Mouse (Mus musculus): ENCODE measurements around the gene Ddx31. TPM values are rescaled to one million over a fixed set of nuclear protein-coding genes. Genes with fewer than 3 reads are reported as not detected.

The Ddx31 gene
- polyA plus RNA-seq, 1 experiment from 2014 or later = 7.6 TPM

DNA sequence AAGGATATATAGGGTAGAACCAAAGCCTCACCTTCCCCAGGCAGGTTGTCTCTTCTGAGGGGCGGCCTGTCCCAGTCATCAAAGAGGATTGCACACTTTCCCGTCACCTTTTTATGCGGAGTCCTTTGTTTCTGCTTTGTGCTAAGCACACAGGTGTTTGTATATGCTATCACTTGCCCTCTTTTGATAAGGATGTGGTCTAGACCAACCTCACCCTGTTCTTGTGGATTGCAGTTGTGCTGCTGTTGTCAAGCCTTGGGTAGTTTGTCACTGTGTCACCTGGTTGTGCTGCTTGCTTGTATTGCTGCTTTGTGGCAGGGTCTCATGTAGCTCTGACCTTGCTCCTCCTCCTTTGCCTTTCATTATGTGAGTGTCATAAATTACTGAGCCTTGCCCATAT is 12.4 kb downstream of the Ddx31 start:
- Histone ChIP-seq H3K4me3 (ENCODE audit: low read length) (no peak overlapping the region), H3K27ac (ENCODE audit: low read length) (no peak overlapping the region), H3K36me3 (ENCODE audit: control insufficient read depth, insufficient read depth) (peaks cover 23% of the 10 kb centered on the region), H3K27me3 (ENCODE audit: control insufficient read depth, insufficient read depth, low read length) (no peaks in the 10 kb centered on the region), H3K9me3 (replicated peaks; ENCODE audit: control insufficient read depth, low read length) (no peaks in the 10 kb centered on the region), H3K9ac (ENCODE audit: low read length) (no peak overlapping the region), H3K4me2 (ENCODE audit: low read depth, low read length) (no peak overlapping the region), H3K4me1 (ENCODE audit: control insufficient read depth, insufficient read depth, low read length) (no peaks in the 10 kb centered on the region)
- ATAC-seq (replicated peaks; ENCODE audit: extremely low read depth, insufficient read depth, low FRiP score) = no peak
- 87% methylated on average over 3 of the region's 3 CpGs for WGBS

DNA sequence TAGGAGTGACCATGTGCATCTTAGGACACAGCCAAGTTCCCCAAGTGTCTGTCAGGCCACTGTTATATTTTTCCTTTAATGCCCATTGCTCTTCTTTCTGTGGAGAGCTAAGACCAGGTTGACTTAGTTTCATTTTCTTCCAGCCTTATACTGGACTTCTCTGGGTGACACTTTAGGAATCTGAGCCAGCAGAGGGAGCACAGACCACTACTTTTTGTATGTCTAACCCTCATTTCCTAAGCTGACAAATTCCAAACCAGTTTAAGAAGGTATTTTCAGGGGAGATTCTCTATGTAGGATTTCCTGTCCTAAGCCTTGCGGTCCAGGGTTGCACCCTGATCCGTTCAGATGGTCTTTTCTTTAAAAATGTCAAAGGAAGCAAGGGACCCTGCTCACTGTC is 15.6 kb downstream of the Ddx31 start:
- WGBS = 90% methylated on average over 2 of the region's 2 CpGs
- H3K36me3 ChIP-seq (ENCODE audit: control insufficient read depth, insufficient read depth) = peaks cover 7% of the 10 kb centered on the region; the same call in 1 of the 2 replicates
- H3K4me1 ChIP-seq (ENCODE audit: control insufficient read depth, insufficient read depth, low read length) = no peaks in the 10 kb centered on the region
- H3K27me3 ChIP-seq (ENCODE audit: control insufficient read depth, insufficient read depth, low read length) = no peaks in the 10 kb centered on the region
- no peak overlapping the region for H3K9ac ChIP-seq (ENCODE audit: low read length)
- H3K9me3 ChIP-seq (replicated peaks; ENCODE audit: control insufficient read depth, low read length) = no peaks in the 10 kb centered on the region
- no peak overlapping the region for H3K4me3 ChIP-seq (ENCODE audit: low read length)
- no peak overlapping the region for H3K4me2 ChIP-seq (ENCODE audit: low read depth, low read length)
- ATAC-seq (replicated peaks; ENCODE audit: extremely low read depth, insufficient read depth, low FRiP score) = no peak
- no peak overlapping the region for H3K27ac ChIP-seq (ENCODE audit: low read length)

DNA sequence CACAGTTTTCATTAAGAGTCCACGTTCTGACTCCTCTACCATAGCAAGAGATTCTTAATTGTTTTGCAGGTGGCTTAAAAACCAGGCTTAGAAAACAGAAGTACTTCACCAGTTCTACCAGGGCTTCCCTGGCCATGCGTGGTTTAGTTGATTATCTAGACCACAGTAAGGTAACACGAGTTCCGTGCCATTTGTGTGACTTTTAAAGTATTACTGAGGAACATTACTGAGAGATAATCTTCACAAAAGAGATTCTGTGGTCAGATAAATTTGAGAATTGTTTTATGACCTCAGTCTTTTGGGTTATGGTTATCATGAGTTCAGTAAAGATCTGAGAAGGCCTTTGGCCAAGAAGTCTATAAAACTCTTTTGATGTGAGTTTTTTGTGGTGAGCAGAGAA is 19.1 kb downstream of the Ddx31 start:
- Histone ChIP-seq H3K9me3 (replicated peaks; ENCODE audit: control insufficient read depth, low read length) (no peaks in the 10 kb centered on the region), H3K4me2 (ENCODE audit: low read depth, low read length) (no peak overlapping the region), H3K27ac (ENCODE audit: low read length) (no peak overlapping the region), H3K27me3 (ENCODE audit: control insufficient read depth, insufficient read depth, low read length) (no peaks in the 10 kb centered on the region), H3K36me3 (ENCODE audit: control insufficient read depth, insufficient read depth) (peaks cover 17% of the 10 kb centered on the region), H3K4me1 (ENCODE audit: control insufficient read depth, insufficient read depth, low read length) (no peaks in the 10 kb centered on the region), H3K9ac (ENCODE audit: low read length) (no peak overlapping the region), H3K4me3 (ENCODE audit: low read length) (no peak overlapping the region)
- WGBS = 87% methylated on average over 4 of the region's 4 CpGs
- ATAC-seq (replicated peaks; ENCODE audit: extremely low read depth, insufficient read depth, low FRiP score) = no peak

DNA sequence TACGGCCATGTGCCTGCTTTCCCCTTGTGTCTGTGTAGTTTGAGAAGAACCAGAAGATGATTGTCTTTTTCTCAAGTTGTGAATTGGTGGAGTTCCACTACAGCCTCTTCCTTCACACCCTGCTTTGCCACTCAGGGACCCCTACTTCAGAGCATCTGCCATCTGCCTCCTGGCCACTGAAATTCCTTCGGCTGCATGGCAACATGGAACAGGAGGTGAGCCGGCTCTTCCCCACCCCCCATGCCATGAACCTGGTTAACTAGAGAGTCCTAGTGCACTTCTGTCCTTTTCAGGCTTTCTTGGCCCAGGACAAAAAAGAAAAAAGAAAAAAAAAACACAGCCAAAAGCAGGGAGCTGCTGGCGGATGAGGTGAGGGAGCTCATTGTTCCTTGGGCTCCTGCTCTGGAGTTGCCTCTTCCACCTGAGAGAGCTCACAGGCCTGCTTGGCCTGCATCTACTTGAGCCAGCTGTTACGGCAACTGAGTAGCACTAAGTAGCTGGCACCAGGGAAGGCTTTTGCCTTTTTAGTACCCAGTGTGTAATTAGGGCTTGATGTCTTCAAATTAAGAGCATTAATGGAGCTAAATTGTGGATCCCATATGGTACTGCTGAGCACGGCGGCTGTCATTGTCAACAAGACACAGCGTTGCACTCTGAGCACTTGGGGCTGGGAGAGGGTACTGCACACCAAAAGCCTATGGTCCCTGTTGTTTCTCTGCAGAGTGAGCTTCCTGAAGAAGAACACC is 20.6 kb downstream of the Ddx31 start:
- ATAC-seq (replicated peaks; ENCODE audit: extremely low read depth, insufficient read depth, low FRiP score) = no peak
- no peak overlapping the region for H3K4me3 ChIP-seq (ENCODE audit: low read length)
- peaks cover 16% of the 10 kb centered on the region for H3K36me3 ChIP-seq (ENCODE audit: control insufficient read depth, insufficient read depth)
- no peaks in the 10 kb centered on the region for H3K4me1 ChIP-seq (ENCODE audit: control insufficient read depth, insufficient read depth, low read length)
- WGBS = 94% methylated on average over 8 of the region's 8 CpGs
- H3K27me3 ChIP-seq (ENCODE audit: control insufficient read depth, insufficient read depth, low read length) = no peaks in the 10 kb centered on the region
- H3K9me3 ChIP-seq (replicated peaks; ENCODE audit: control insufficient read depth, low read length) = no peaks in the 10 kb centered on the region
- no peak overlapping the region for H3K4me2 ChIP-seq (ENCODE audit: low read depth, low read length)
- H3K27ac ChIP-seq (ENCODE audit: low read length) = no peak overlapping the region
- H3K9ac ChIP-seq (ENCODE audit: low read length) = no peak overlapping the region

DNA sequence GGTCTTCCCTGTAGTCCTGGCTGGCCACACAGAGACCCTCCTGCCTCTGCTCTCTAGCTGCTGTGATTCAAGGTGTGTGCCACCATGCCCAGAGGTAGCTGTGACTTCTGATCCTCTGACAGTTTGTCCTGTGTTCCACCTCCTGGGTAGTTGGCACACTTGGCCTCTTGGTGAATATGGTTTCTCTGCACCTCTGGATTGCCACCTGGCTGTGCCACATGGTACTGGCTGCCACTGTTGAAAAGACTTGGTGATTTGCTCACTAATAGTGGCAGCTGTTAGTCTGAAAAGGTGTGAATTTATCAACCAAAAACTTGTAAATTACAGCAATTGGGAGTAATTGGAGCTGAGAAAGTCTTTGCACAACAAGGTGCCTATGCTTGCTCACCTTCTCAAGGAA is 23.7 kb downstream of the Ddx31 start:
- Histone ChIP-seq H3K4me3 (ENCODE audit: low read length) (no peak overlapping the region), H3K9me3 (replicated peaks; ENCODE audit: control insufficient read depth, low read length) (no peaks in the 10 kb centered on the region), H3K27me3 (ENCODE audit: control insufficient read depth, insufficient read depth, low read length) (no peaks in the 10 kb centered on the region), H3K27ac (ENCODE audit: low read length) (no peak overlapping the region), H3K36me3 (ENCODE audit: control insufficient read depth, insufficient read depth) (peaks cover 13% of the 10 kb centered on the region), H3K9ac (ENCODE audit: low read length) (no peak overlapping the region), H3K4me2 (ENCODE audit: low read depth, low read length) (no peak overlapping the region), H3K4me1 (ENCODE audit: control insufficient read depth, insufficient read depth, low read length) (no peaks in the 10 kb centered on the region)
- no peak for ATAC-seq (replicated peaks; ENCODE audit: extremely low read depth, insufficient read depth, low FRiP score)

DNA sequence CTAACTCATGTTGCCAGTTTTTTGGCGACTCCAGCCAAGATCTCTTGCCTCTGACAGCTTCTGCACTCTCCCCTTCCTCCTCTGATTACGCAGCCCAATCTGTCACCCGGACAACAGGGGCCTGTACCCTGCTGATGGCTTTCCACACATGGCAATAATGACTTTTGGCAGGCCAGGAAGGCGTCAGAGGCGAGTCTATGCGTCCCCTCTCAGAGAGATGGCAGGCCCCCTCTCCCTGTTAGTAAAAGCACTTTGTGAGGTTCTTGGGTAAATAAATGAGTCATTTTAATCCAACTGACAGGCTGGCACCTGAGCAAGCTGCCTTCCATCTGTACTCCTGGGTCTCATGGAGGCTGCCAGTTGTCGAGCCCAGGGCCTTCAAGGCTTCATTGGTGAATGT is 27.3 kb downstream of the Ddx31 start:
- Histone ChIP-seq H3K36me3 (ENCODE audit: control insufficient read depth, insufficient read depth) (peaks cover 6% of the 10 kb centered on the region), H3K27ac (ENCODE audit: low read length) (no peak overlapping the region), H3K9me3 (replicated peaks; ENCODE audit: control insufficient read depth, low read length) (no peaks in the 10 kb centered on the region), H3K4me1 (ENCODE audit: control insufficient read depth, insufficient read depth, low read length) (no peaks in the 10 kb centered on the region), H3K4me2 (ENCODE audit: low read depth, low read length) (no peak overlapping the region), H3K27me3 (ENCODE audit: control insufficient read depth, insufficient read depth, low read length) (no peaks in the 10 kb centered on the region), H3K9ac (ENCODE audit: low read length) (no peak overlapping the region), H3K4me3 (ENCODE audit: low read length) (no peak overlapping the region)
- 69% methylated on average over 7 of the region's 7 CpGs for WGBS
- no peak for ATAC-seq (replicated peaks; ENCODE audit: extremely low read depth, insufficient read depth, low FRiP score)

DNA sequence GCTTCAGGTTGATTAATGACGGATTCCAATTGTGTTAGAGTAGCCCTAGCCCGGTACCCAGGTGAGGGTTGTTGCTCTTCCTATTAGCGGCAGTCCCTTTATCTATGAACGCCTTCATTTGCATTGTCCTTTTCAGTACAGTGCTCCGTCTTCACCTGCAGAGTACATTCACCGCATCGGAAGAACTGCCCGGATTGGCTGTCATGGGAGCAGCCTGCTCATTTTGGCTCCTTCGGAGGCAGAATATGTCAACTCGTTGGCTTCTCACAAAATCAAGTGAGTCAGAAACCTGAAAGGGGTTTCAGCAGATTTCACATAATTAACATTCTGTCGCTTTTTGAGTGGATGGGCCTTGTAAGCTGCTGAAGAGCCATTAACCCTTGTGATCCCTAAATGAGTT is 35.3 kb downstream of the Ddx31 start:
- 89% methylated on average over 11 of the region's 11 CpGs for WGBS
- ATAC-seq (replicated peaks; ENCODE audit: extremely low read depth, insufficient read depth, low FRiP score) = no peak

DNA sequence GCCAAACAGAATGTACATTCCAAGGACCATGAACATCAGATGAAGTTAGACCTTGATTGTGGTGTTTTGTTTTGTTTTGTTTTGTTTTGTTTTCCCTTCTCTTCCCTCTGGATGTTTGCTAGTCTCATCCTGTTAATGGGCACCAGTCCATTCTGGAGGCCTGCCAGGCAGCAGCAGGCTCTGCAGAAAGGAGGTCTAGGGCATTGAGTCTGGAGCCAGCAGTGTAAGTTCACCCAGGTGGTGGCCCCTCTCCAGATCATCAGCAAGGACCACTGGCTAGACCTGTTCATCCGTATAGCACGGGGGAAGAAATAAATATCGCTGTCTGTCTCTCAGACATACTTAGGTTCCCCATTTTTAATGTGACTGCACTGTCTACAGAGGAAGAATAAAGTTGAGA is 41.1 kb downstream of the Ddx31 start:
- peaks cover 16% of the 10 kb centered on the region for H3K36me3 ChIP-seq (ENCODE audit: control insufficient read depth, insufficient read depth)
- H3K4me3 ChIP-seq (ENCODE audit: low read length) = no peak overlapping the region
- WGBS = 98% methylated on average over 3 of the region's 3 CpGs
- no peaks in the 10 kb centered on the region for H3K27me3 ChIP-seq (ENCODE audit: control insufficient read depth, insufficient read depth, low read length)
- H3K9ac ChIP-seq (ENCODE audit: low read length) = no peak overlapping the region
- no peak overlapping the region for H3K27ac ChIP-seq (ENCODE audit: low read length)
- no peak overlapping the region for H3K4me2 ChIP-seq (ENCODE audit: low read depth, low read length)
- H3K4me1 ChIP-seq (ENCODE audit: control insufficient read depth, insufficient read depth, low read length) = no peaks in the 10 kb centered on the region
- ATAC-seq (replicated peaks; ENCODE audit: extremely low read depth, insufficient read depth, low FRiP score) = no peak
- no peaks in the 10 kb centered on the region for H3K9me3 ChIP-seq (replicated peaks; ENCODE audit: control insufficient read depth, low read length)

More for the DNA sequence above, 35.3 kb downstream of the Ddx31 start:
- Histone ChIP-seq H3K9me3 (replicated peaks; ENCODE audit: control insufficient read depth, low read length) (no peaks in the 10 kb centered on the region), H3K27me3 (ENCODE audit: control insufficient read depth, insufficient read depth, low read length) (no peaks in the 10 kb centered on the region), H3K4me3 (ENCODE audit: low read length) (no peak overlapping the region), H3K9ac (ENCODE audit: low read length) (no peak overlapping the region), H3K4me2 (ENCODE audit: low read depth, low read length) (no peak overlapping the region), H3K4me1 (ENCODE audit: control insufficient read depth, insufficient read depth, low read length) (no peaks in the 10 kb centered on the region), H3K36me3 (ENCODE audit: control insufficient read depth, insufficient read depth) (peaks cover 19% of the 10 kb centered on the region), H3K27ac (ENCODE audit: low read length) (no peak overlapping the region)

DNA sequence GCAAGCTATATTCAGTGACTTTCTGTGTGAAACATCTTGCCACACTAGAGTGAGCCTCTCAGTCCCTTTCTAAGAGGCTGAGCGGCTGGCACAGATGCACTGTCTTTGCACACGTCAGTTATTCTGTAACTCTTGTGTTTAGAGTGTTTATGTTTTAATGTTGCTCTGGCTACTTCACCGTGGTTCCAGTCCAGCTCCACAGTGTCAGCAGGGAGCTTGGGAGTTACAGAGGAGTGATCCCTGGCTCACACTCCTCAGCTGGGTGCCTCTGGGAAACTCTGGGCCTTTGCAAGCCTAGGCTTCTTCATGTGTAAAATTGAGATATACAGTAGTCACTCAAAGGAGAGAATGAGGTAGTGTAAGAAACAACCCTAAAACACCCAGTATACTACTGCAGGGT is 41.8 kb downstream of the Ddx31 start:
- H3K4me3 ChIP-seq (ENCODE audit: low read length) = no peak overlapping the region
- no peak overlapping the region for H3K27ac ChIP-seq (ENCODE audit: low read length)
- H3K4me1 ChIP-seq (ENCODE audit: control insufficient read depth, insufficient read depth, low read length) = no peaks in the 10 kb centered on the region
- ATAC-seq (replicated peaks; ENCODE audit: extremely low read depth, insufficient read depth, low FRiP score) = no peak
- H3K27me3 ChIP-seq (ENCODE audit: control insufficient read depth, insufficient read depth, low read length) = no peaks in the 10 kb centered on the region
- H3K36me3 ChIP-seq (ENCODE audit: control insufficient read depth, insufficient read depth) = peaks cover 16% of the 10 kb centered on the region
- H3K9ac ChIP-seq (ENCODE audit: low read length) = no peak overlapping the region
- 86% methylated on average over 3 of the region's 3 CpGs for WGBS
- no peaks in the 10 kb centered on the region for H3K9me3 ChIP-seq (replicated peaks; ENCODE audit: control insufficient read depth, low read length)
- H3K4me2 ChIP-seq (ENCODE audit: low read depth, low read length) = no peak overlapping the region

Data from heart, embryonic 16.5 days (tissue).